Mouse (Mus musculus): ENCODE measurements around the gene Snu13.

DNA sequence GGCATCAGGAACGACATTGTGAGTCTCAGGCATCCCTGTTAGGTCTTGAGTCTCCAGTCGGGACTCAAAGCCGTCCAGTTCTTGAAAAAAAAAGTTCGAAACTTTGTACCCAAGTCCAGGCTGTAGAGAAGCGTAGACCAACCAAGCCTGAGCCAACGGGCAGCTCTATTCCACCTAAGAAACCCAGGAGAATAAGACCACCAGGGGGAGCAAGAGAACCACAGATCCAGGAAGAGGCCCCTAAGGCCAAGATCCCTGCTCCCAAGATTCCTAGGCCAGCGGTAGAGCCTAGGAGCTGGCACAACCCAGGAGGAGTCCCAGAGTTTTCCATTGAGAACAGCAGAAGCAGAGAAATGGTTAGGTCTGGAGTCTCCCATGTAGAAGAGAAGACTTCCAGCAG is 18.1 kb upstream of the Snu13 start:
- no peak for TF ChIP-seq CTCF (IDR thresholded peaks at IDR 0.05; ENCODE audit: borderline replicate concordance, insufficient read depth, low read length)
- TF ChIP-seq POLR2A (IDR thresholded peaks at IDR 0.05; ENCODE audit: low read depth, low read length) = no peak

Measured in embryonic fibroblast, embryonic 13.5 days (primary cell).